Mouse (Mus musculus): ENCODE measurements around the gene Slc34a2.

The Slc34a2 gene

DNA sequence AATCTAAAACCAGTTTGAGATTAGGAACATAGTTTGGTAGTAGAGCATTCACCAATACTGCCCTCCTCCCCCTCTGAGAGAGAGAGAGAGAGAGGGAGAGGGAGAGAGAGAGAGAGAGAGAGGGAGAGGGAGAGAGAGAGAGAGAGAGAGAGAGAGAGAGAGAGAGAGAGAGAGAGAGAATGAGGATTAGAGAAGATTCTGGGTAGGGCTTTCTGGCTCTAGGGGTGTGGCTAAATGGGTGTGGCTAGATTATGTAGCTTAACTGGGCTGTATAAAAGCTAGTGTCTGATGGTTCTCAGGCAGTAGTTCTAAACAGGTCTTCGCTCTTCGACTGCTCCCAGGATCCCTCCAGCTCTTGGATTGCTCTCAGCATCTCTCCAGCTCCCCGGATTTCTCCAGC lies at the start of gene Slc34a2:
Gene Slc34a2 (plus strand): TSS at position 301 of the 400 bp plus-strand sequence.
- no peak for DNase-seq (ENCODE audit: low read depth, low spot score)

GRCm38 (mm10) chr5:52990687-52991341 lies 47.1 kb upstream of the Slc34a2 start:
- DNase-seq (ENCODE audit: low read depth, low spot score): no peak

- no peak for DNase-seq (ENCODE audit: low read depth, low spot score)
Observed at GRCm38 (mm10) chr5:52992210-52992897, 45.5 kb upstream of the Slc34a2 start.

DNA sequence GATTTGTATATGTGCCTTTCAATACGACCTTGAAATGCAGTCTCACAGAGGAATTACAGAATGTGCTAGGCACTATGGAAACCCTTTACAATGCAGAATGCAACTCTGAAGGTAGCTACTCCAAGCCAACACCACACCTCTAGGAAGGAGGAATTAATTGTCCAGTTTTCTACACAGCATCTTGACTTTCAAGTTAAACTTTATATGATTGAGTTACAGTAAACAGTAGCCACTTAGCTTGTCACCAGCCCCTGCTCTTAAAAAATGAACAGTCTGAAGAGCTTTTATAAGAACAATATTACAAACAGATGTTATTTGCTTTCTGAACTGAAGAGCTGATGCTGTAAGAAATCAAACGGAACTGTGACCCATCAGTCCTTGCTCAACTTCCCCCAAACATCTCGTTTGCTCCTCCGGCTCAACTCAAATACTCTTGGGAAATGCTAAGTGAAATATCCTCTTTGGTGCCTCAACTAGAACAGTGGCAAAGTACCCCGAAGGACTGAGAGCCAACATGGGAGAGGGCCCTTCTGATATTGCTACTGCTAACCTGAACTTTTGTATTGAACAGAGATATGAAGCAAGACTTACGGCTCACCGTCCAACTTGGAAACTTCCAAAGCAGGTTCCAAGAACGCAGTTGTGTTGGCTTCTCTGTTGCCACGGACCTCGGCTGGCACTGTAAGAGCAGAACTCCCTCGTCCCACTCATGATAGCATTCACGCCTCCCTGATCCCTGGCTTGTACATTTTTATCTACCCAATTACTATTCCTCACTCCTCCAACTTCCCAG lies 44.2 kb upstream of the Slc34a2 start:
- DNase-seq (ENCODE audit: low read depth, low spot score): no peak

DNA sequence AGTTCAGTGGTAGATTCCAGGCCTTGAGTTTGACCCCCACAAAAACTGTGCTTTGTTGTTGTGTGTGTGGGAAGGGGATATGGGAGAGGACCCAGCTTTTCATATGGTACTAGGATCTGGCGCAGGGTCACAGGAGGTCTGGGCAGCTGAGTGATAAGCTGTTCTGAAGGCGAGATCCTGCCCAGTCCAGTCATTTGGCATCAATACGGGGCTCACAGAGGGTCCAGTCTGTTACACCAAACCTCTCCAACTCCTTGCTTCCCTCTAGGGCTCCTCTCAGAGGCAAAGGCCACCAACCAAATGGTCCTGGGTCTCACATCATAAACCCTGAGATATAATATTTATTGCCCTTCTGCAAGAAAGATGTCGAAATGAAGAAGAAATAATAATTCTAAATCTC lies 42.4 kb upstream of the Slc34a2 start:
- DNase-seq (ENCODE audit: low read depth, low spot score): no peak

- no peak for DNase-seq (ENCODE audit: low read depth, low spot score)
Observed at GRCm38 (mm10) chr5:52996145-52996544, 41.7 kb upstream of the Slc34a2 start.

- DNase-seq (ENCODE audit: low read depth, low spot score): no peak
Observed at GRCm38 (mm10) chr5:52996601-52997000, 41.3 kb upstream of the Slc34a2 start.

- DNase-seq (ENCODE audit: low read depth, low spot score): no peak
Observed at GRCm38 (mm10) chr5:52997032-52997431, 40.8 kb upstream of the Slc34a2 start.

DNA sequence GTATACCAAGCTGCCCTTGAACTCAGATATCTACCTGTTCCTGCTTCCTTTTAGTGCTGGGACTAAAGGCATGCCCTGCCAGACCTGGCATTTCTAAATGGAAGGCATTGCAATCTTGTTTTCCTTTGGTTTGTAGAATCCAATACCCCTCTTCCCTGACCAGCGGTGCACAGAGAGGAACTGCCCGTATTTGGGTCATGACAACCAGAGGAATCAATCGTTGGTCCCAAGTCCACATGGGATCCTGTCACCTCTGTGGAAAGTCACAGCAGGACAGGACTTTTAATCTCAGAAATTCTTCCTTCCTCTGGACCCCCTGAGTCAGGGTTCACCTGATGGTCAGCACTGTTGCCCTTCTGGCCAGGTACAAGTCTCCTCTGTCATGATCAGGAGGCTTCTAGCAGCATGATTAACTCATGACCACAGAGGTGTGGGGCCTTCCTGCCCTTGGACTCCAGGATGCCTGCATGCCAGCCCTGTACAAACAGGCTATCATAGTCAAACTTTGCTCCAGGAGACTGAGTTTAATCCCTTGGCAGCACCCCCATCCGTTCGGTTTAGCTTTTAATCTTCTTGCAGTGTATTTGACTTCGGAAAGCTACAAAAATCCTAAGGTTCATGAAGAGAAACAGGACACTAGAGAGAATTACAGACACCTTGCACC lies 39.7 kb upstream of the Slc34a2 start:
- DNase-seq (ENCODE audit: low read depth, low spot score): no peak

DNA sequence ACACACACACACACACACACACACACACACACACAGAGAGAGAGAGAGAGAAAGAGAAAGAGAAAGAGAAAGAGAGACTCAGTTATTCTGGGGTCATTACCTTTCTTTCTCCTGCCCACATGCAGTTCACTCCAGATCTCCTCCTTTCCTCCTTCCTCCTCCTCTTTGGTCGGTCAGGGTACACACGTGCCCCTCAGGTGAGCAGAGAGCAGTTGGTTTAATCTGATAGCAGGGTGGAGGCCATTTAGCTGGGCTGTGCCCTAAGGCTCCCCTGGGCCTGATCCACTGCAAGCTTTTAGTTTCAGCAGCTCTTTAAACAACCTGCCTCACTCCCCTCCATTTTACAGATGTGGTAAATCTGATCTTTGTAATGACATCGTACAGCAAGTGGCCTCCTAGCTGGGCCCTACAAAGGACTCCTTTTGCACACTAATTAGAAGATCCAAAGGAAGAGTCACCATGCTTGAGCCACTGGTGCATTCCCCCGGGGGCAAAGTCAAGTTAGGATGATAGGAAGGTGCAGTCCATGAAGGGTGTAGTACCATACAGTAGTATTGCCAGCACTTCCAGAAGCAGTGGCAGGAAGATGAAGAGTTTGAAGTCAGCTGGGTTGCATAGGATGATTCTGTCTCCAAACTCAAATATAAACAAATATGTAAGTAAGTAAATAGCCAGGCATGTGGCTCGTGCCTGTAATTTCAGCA lies 37.6 kb upstream of the Slc34a2 start:
- DNase-seq (ENCODE audit: low read depth, low spot score): no peak

GRCm38 (mm10) chr5:53002599-53003203 lies 35.2 kb upstream of the Slc34a2 start:
- DNase-seq (ENCODE audit: low read depth, low spot score): no peak

DNA sequence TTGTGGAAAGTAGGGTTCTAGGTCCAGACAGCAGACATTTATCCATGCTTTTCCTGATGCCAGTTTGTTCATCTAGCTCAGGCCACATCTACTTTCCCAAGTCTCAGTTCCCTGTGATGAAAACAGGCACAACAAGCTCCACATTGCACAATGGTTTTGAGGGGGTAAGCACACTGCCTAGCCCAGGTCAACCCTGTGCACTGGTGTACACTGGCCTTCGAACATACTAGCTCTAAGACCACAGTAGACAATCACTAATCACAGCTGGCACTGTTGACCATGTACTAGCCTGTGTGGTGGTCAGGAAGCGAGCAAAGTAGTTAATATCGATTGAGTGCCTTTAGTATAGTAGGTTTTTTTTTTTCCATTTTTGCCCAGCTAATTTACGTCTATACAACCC lies 34.4 kb upstream of the Slc34a2 start:
- no peak for DNase-seq (ENCODE audit: low read depth, low spot score)

DNA sequence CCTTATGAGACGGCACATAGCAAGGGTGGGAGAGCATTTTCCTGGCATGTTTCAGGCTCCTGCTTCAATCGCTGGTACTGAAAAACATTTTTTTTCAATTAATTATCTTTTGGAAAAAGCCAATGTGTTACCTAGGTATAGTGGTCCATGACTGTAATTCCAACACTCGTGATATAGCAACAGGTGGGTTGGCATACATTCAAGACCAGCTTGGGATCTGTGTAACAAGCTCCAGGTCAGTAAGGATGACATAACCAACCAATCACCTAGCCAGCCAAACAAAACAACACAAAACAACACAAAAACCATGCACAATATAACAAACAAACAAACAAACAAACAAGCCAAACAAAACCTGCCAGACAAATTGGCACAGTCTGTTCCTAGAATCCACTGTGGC lies 33.9 kb upstream of the Slc34a2 start:
- DNase-seq (ENCODE audit: low read depth, low spot score): no peak

GRCm38 (mm10) chr5:53009027-53009769 lies 28.7 kb upstream of the Slc34a2 start:
- no peak for DNase-seq (ENCODE audit: low read depth, low spot score)

DNA sequence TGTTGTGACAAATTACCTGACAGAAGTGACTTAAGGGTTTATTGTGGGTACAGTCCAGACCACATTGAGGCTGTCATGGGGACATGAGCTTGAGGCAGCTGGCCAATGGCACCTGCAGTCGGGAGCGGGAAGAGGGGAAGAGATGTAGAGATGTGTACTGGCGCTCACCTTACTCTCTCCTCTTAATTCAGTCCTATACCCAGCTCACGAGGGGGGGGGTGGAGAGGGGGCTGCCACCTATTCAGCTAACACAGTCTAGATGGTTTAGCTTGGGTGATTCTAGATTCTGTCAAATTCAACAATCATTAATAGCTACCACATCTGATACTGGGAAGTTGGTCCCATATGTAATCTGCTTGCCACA lies 28.1 kb upstream of the Slc34a2 start:
- no peak for DNase-seq (ENCODE audit: low read depth, low spot score)

DNA sequence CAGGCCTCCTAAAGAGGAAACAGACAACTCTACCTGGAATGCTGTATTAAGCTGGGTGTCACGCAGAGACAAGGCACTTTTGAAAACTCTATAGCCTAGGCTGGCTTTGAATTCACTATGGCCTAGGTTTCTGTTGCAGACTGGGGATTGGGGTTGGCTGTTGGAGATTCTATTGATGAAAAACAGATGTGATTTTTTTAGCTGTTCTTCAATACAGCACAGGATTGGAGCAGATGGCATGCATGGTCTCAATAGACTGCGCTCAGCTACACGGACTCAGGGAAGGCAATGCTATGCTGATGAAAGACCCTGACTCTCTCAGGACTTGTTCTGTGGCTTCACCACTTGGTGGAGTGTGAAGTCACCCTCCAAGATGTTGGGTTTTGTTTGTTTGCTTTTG lies 26.6 kb upstream of the Slc34a2 start:
- DNase-seq (ENCODE audit: low read depth, low spot score): no peak

- no peak for DNase-seq (ENCODE audit: low read depth, low spot score)
Observed at GRCm38 (mm10) chr5:53016606-53017005, 21.3 kb upstream of the Slc34a2 start.

- no peak for DNase-seq (ENCODE audit: low read depth, low spot score)
Observed at GRCm38 (mm10) chr5:53018316-53018715, 19.6 kb upstream of the Slc34a2 start.

GRCm38 (mm10) chr5:53023432-53023831 lies 14.4 kb upstream of the Slc34a2 start:
- no peak for DNase-seq (ENCODE audit: low read depth, low spot score)

- no peak for DNase-seq (ENCODE audit: low read depth, low spot score)
Observed at GRCm38 (mm10) chr5:53023901-53024300, 14.0 kb upstream of the Slc34a2 start.

Measured in 3T3-L1 (cell line).